Mouse (Mus musculus) urinary bladder, postnatal 25 days (tissue): Measurements from ENCODE around the gene Tmem182.

Experiments
- DNase-seq: peaks from one replicate; pipeline ENCODE4 v3.0.0; 2022; ENCODE audit warnings: low spot score

The Tmem182 gene

GRCm38 (mm10) chr1:40799121-40799520 is 6.3 kb upstream of the Tmem182 start:
- no peak for DNase-seq

GRCm38 (mm10) chr1:40800908-40801307 is 4.5 kb upstream of the Tmem182 start:
- DNase-seq = no peak

GRCm38 (mm10) chr1:40802759-40803158 is 2.6 kb upstream of the Tmem182 start:
- DNase-seq = peak; percentile 48

GRCm38 (mm10) chr1:40804118-40804517 is 1.3 kb upstream of the Tmem182 start:
- no peak for DNase-seq

- DNase-seq = no peak
These were observed 490 bp downstream of the Tmem182 start for GRCm38 (mm10) chr1:40805891-40806290.

GRCm38 (mm10) chr1:40808643-40809042 is 3.2 kb downstream of the Tmem182 start:
- DNase-seq = no peak

- DNase-seq = no peak
These were observed 9.9 kb downstream of the Tmem182 start for GRCm38 (mm10) chr1:40815071-40815845.

- DNase-seq = no peak
These were observed 19.1 kb downstream of the Tmem182 start for GRCm38 (mm10) chr1:40824517-40824916.

- DNase-seq = no peak
These were observed 19.5 kb downstream of the Tmem182 start for GRCm38 (mm10) chr1:40824936-40825335.

- no peak for DNase-seq
These were observed 20.4 kb downstream of the Tmem182 start for GRCm38 (mm10) chr1:40825826-40826225.

GRCm38 (mm10) chr1:40829213-40829914 is 24.0 kb downstream of the Tmem182 start:
- DNase-seq = no peak

GRCm38 (mm10) chr1:40830712-40831507 is 25.5 kb downstream of the Tmem182 start:
- no peak for DNase-seq

- DNase-seq = no peak
These were observed 30.1 kb downstream of the Tmem182 start for GRCm38 (mm10) chr1:40835468-40835867.

GRCm38 (mm10) chr1:40840605-40841004 is 35.2 kb downstream of the Tmem182 start:
- no peak for DNase-seq

GRCm38 (mm10) chr1:40841032-40841761 is 35.8 kb downstream of the Tmem182 start:
- no peak for DNase-seq

- DNase-seq = peak; percentile 48
These were observed 39.2 kb downstream of the Tmem182 start for GRCm38 (mm10) chr1:40844616-40845015.

GRCm38 (mm10) chr1:40847196-40847938 is 42.0 kb downstream of the Tmem182 start:
- DNase-seq = no peak

- DNase-seq = no peak
These were observed 45.9 kb downstream of the Tmem182 start for GRCm38 (mm10) chr1:40851286-40851685.

GRCm38 (mm10) chr1:40855268-40855667 is 49.9 kb downstream of the Tmem182 start:
- DNase-seq = no peak

- DNase-seq = no peak
These were observed 51.6 kb downstream of the Tmem182 start for GRCm38 (mm10) chr1:40856846-40857636.
